Mouse (Mus musculus): Measurements from ENCODE around the gene Pclo.

- TF ChIP-seq CTCF (IDR thresholded peaks at IDR 0.05; ENCODE audit: extremely low read depth, insufficient read length, insufficient replicate concordance, low read depth, low read length) = no peak
- no peak for TF ChIP-seq POLR2A (IDR thresholded peaks at IDR 0.05; ENCODE audit: low read depth, low read length)
Observed at GRCm38 (mm10) chr5:14526038-14526437, 11.3 kb downstream of the Pclo start.

All from small intestine, adult 2 months (tissue).